Mouse (Mus musculus) ES-Bruce4 (cell line): Measurements from ENCODE around the gene Grhpr.
"Not testable (repeated sequence)": the region's sequence is repeated elsewhere in the genome, so short reads cannot be mapped to it uniquely, and the experiment has no call there.

Experiments used
- CTCF ChIP-seq: IDR thresholded peaks from one replicate; pipeline ENCODE4 v1.8.1; 2011; ENCODE audit warnings: low read depth, low read length
- EP300 ChIP-seq: IDR thresholded peaks from 2 replicates; pipeline ENCODE4 v1.6.1; 2011; ENCODE audit warnings: low read depth, low read length; ENCODE audit not compliant: insufficient read depth

- TF ChIP-seq CTCF, EP300: not testable (repeated sequence)
Measured at GRCm38 (mm10) chr4:44946126-44946525, 35.1 kb upstream of the Grhpr start.
